Mouse (Mus musculus): ENCODE measurements at regions not wholly inside any gene's neighbourhood (a gene's known extent, or its start where the extent isn't known, plus 50 kb on each side); places are given as distances from the start of the nearest gene placed in this dataset.
"Not testable (repeated sequence)": the region's sequence is repeated elsewhere in the genome, so short reads cannot be mapped to it uniquely, and the experiment has no call there.

GRCm38 (mm10) chr3:91543714-91544113 lies 453.1 kb upstream of the 9130204L05Rik start:
- DNase-seq (ENCODE audit: low read depth, low spot score), result peak; percentile 40

DNA sequence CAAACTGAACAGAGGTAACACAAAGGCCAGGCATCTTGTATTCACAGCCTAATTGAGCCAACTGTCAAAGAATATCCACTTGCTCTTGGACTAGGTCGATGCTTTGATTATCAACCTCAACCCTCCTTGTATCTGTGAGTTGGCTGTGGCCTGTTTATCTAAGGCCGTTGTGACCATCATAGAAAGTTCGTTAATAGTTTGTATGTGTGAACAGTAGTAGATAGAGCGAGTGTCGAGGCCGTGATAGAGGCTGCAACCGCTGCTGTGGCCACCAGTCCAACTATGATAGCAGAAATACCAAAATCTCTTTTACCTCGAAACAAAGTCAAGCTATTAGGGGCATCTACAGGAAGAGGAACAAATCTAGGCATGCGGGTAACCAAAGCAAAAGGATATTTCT lies 435.5 kb upstream of the 9130204L05Rik start:
- not testable (repeated sequence) for DNase-seq (ENCODE audit: low read depth, low spot score)

DNA sequence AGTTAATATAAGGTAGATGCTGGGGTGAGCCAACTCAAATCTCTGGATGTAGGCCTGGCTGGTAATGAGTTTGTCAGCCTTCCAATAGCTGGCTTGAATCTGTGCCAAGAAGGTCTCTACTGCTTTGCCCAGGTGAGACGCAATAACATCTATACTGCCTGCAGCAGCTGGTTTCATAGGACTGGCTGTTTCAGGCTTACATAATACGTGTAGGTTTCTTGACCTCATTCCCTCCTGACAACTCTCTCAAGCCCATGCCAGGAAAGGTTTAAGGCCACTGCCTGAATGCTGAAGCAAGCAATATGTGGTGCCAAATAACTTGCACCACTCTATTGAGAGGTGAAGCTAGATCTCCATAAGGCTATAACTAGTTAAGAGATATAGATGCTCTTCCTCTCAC lies 432.0 kb upstream of the 9130204L05Rik start:
- no peak for DNase-seq (ENCODE audit: low read depth, low spot score)

DNA sequence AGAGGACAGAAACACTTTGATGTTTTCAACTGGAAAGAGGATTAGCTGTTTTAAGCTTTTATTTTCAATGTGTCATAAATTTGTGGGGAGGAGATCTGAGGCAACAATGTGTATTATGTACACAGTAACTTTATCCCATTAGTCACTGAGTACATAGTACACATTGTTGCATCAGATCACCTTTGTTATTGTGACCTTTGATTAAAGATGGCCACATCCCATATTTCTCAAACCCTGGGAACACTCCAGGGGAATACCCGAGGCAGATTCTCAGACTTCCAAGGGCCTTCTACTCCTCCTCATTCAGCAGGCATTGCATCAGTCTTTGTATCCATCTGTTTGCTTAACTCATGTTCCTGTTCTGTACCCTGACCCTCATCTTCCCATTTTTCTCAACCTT lies 392.9 kb upstream of the 9130204L05Rik start:
- DNase-seq (ENCODE audit: low read depth, low spot score), result no peak

- DNase-seq (ENCODE audit: low read depth, low spot score), result no peak
These were observed 391.1 kb upstream of the 9130204L05Rik start for GRCm38 (mm10) chr3:91481751-91482150.
